Mouse (Mus musculus) G1E (cell line): ENCODE results near the gene Il11ra1.

Experiments
- CTCF ChIP-seq: IDR thresholded peaks from 2 replicates; pipeline ENCODE4 v1.5.1; 2012; ENCODE audit warnings: low read depth, low read length, inconsistent platforms, mixed read lengths
- GATA1 ChIP-seq: IDR thresholded peaks from 2 replicates; pipeline ENCODE4 v1.6.1; 2012; ENCODE audit warnings: borderline replicate concordance, low read length, inconsistent platforms, mixed read lengths

GRCm38 (mm10) chr4:41741158-41741560, 41.4 kb downstream of the Il11ra1 start:
- TF ChIP-seq GATA1 = no peak
- no peak for TF ChIP-seq CTCF
